Mouse (Mus musculus): Measurements from ENCODE around the gene Zfp639. TPM values are rescaled to one million over a fixed set of nuclear protein-coding genes. Genes with fewer than 3 reads are reported as not detected.

Zfp639 gene
- polyA plus RNA-seq, 1 experiment, result 25.3 TPM

GRCm38 (mm10) chr3:32486543-32486942 is 23.5 kb upstream of the Zfp639 start:
- Histone ChIP-seq H3K4me2 (ENCODE audit: low read depth) (peak overlapping the region; percentile 21), H3K79me2 (ENCODE audit: control insufficient read depth, insufficient read depth) (no peaks in the 10 kb centered on the region), H3K27me3 (ENCODE audit: control insufficient read depth, insufficient read depth, insufficient read length) (no peaks in the 10 kb centered on the region), H3ac (ENCODE audit: control insufficient read depth, insufficient read length) (no peak overlapping the region), H3K36me3 (ENCODE audit: control insufficient read depth, insufficient read depth) (no peaks in the 10 kb centered on the region), H3K4me3 (no peak overlapping the region)
- no peak for TF ChIP-seq TCF12 (IDR thresholded peaks at IDR 0.05; ENCODE audit: insufficient read depth, poor library complexity, severe bottlenecking)
- peak in 1 of 3 experiments; percentile 10 for TF ChIP-seq MYOD1 (IDR thresholded peaks at IDR 0.05; ENCODE audit: control insufficient read depth in 1 of 3, insufficient read length in 2 of 3, low read depth in 2 of 3)
- TF ChIP-seq MAX (IDR thresholded peaks at IDR 0.05; ENCODE audit: low read depth), result no peak

- no peaks in the 10 kb centered on the region for H3K36me3 ChIP-seq (ENCODE audit: control insufficient read depth, insufficient read depth)
- no peak overlapping the region for H3K4me2 ChIP-seq (ENCODE audit: low read depth)
- no peak overlapping the region for H3K4me3 ChIP-seq
- TF ChIP-seq SRF (IDR thresholded peaks at IDR 0.05; ENCODE audit: control insufficient read depth, insufficient read length, low read depth), result no peak
- no peak for TF ChIP-seq E2F4 (IDR thresholded peaks at IDR 0.05; ENCODE audit: insufficient read depth)
- TF ChIP-seq CEBPB (IDR thresholded peaks at IDR 0.05; ENCODE audit: insufficient read depth, poor library complexity, severe bottlenecking), result no peak
- no peak for TF ChIP-seq MYOD1 (IDR thresholded peaks at IDR 0.05; ENCODE audit: control insufficient read depth in 1 of 3, insufficient read length in 2 of 3, low read depth in 2 of 3)
- TF ChIP-seq POLR2AphosphoS2 (IDR thresholded peaks at IDR 0.05; ENCODE audit: insufficient read length, low read depth), result no peak
- TF ChIP-seq MYOG (IDR thresholded peaks at IDR 0.05; ENCODE audit: control insufficient read depth in 1 of 3, insufficient read depth in 1 of 3, insufficient read length in 2 of 3, low read depth in 2 of 3), result no peak
- TF ChIP-seq USF1 (IDR thresholded peaks at IDR 0.05; ENCODE audit: low read depth), result no peak
- no peak for TF ChIP-seq MAX (IDR thresholded peaks at IDR 0.05; ENCODE audit: low read depth)
- TF ChIP-seq REST (IDR thresholded peaks at IDR 0.05; ENCODE audit: insufficient read depth, insufficient read length), result no peak
- no peak for TF ChIP-seq TCF3 (IDR thresholded peaks at IDR 0.05; ENCODE audit: insufficient read length, low read depth)
- H3K27me3 ChIP-seq (ENCODE audit: control insufficient read depth, insufficient read depth, insufficient read length), result no peaks in the 10 kb centered on the region
- no peak overlapping the region for H3ac ChIP-seq (ENCODE audit: control insufficient read depth, insufficient read length)
- H3K79me2 ChIP-seq (ENCODE audit: control insufficient read depth, insufficient read depth), result no peaks in the 10 kb centered on the region
Observed at GRCm38 (mm10) chr3:32488172-32488571, 21.9 kb upstream of the Zfp639 start.

GRCm38 (mm10) chr3:32490076-32490927 is 19.8 kb upstream of the Zfp639 start:
- H3K79me2 ChIP-seq (ENCODE audit: control insufficient read depth, insufficient read depth), result no peaks in the 10 kb centered on the region
- no peaks in the 10 kb centered on the region for H3K36me3 ChIP-seq (ENCODE audit: control insufficient read depth, insufficient read depth)
- no peaks in the 10 kb centered on the region for H3K27me3 ChIP-seq (ENCODE audit: control insufficient read depth, insufficient read depth, insufficient read length)
- TF ChIP-seq REST (IDR thresholded peaks at IDR 0.05; ENCODE audit: insufficient read depth, insufficient read length) (no peak), MYOD1 (IDR thresholded peaks at IDR 0.05; ENCODE audit: control insufficient read depth in 1 of 3, insufficient read length in 2 of 3, low read depth in 2 of 3) (no peak), TCF3 (IDR thresholded peaks at IDR 0.05; ENCODE audit: insufficient read length, low read depth) (no peak), E2F4 (IDR thresholded peaks at IDR 0.05; ENCODE audit: insufficient read depth) (no peak), CEBPB (IDR thresholded peaks at IDR 0.05; ENCODE audit: insufficient read depth, poor library complexity, severe bottlenecking) (no peak), POLR2AphosphoS2 (IDR thresholded peaks at IDR 0.05; ENCODE audit: insufficient read length, low read depth) (no peak), TCF12 (IDR thresholded peaks at IDR 0.05; ENCODE audit: insufficient read depth, poor library complexity, severe bottlenecking) (no peak), USF1 (IDR thresholded peaks at IDR 0.05; ENCODE audit: low read depth) (no peak), MYOG (IDR thresholded peaks at IDR 0.05; ENCODE audit: control insufficient read depth in 1 of 3, insufficient read depth in 1 of 3, insufficient read length in 2 of 3, low read depth in 2 of 3) (no peak), POLR2A (IDR thresholded peaks at IDR 0.05; ENCODE audit: insufficient read length, low read depth) (no peak), MAX (IDR thresholded peaks at IDR 0.05; ENCODE audit: low read depth) (no peak), SRF (IDR thresholded peaks at IDR 0.05; ENCODE audit: control insufficient read depth, insufficient read length, low read depth) (no peak)
- H3ac ChIP-seq (ENCODE audit: control insufficient read depth, insufficient read length), result no peak overlapping the region
- H3K4me3 ChIP-seq, result no peak overlapping the region
- H3K4me2 ChIP-seq (ENCODE audit: low read depth), result peak overlapping the region; percentile 62

GRCm38 (mm10) chr3:32490928-32491315 is 19.1 kb upstream of the Zfp639 start:
- Histone ChIP-seq H3K27me3 (ENCODE audit: control insufficient read depth, insufficient read depth, insufficient read length) (no peaks in the 10 kb centered on the region), H3K79me2 (ENCODE audit: control insufficient read depth, insufficient read depth) (no peaks in the 10 kb centered on the region), H3K4me3 (no peak overlapping the region), H3K4me2 (ENCODE audit: low read depth) (peak overlapping the region; percentile 9), H3ac (ENCODE audit: control insufficient read depth, insufficient read length) (no peak overlapping the region), H3K36me3 (ENCODE audit: control insufficient read depth, insufficient read depth) (no peaks in the 10 kb centered on the region)
- TF ChIP-seq MYOD1 (IDR thresholded peaks at IDR 0.05; ENCODE audit: control insufficient read depth in 1 of 3, insufficient read length in 2 of 3, low read depth in 2 of 3) (no peak), POLR2A (IDR thresholded peaks at IDR 0.05; ENCODE audit: insufficient read length, low read depth) (no peak), USF1 (IDR thresholded peaks at IDR 0.05; ENCODE audit: low read depth) (no peak), MYOG (IDR thresholded peaks at IDR 0.05; ENCODE audit: control insufficient read depth in 1 of 3, insufficient read depth in 1 of 3, insufficient read length in 2 of 3, low read depth in 2 of 3) (no peak), SRF (IDR thresholded peaks at IDR 0.05; ENCODE audit: control insufficient read depth, insufficient read length, low read depth) (no peak), TCF3 (IDR thresholded peaks at IDR 0.05; ENCODE audit: insufficient read length, low read depth) (no peak), TCF12 (IDR thresholded peaks at IDR 0.05; ENCODE audit: insufficient read depth, poor library complexity, severe bottlenecking) (no peak), E2F4 (IDR thresholded peaks at IDR 0.05; ENCODE audit: insufficient read depth) (no peak), CEBPB (IDR thresholded peaks at IDR 0.05; ENCODE audit: insufficient read depth, poor library complexity, severe bottlenecking) (no peak), POLR2AphosphoS2 (IDR thresholded peaks at IDR 0.05; ENCODE audit: insufficient read length, low read depth) (no peak), MAX (IDR thresholded peaks at IDR 0.05; ENCODE audit: low read depth) (no peak), REST (IDR thresholded peaks at IDR 0.05; ENCODE audit: insufficient read depth, insufficient read length) (no peak)
